Mouse (Mus musculus): Measurements from ENCODE around the gene Zmynd12.

The Zmynd12 gene

DNA sequence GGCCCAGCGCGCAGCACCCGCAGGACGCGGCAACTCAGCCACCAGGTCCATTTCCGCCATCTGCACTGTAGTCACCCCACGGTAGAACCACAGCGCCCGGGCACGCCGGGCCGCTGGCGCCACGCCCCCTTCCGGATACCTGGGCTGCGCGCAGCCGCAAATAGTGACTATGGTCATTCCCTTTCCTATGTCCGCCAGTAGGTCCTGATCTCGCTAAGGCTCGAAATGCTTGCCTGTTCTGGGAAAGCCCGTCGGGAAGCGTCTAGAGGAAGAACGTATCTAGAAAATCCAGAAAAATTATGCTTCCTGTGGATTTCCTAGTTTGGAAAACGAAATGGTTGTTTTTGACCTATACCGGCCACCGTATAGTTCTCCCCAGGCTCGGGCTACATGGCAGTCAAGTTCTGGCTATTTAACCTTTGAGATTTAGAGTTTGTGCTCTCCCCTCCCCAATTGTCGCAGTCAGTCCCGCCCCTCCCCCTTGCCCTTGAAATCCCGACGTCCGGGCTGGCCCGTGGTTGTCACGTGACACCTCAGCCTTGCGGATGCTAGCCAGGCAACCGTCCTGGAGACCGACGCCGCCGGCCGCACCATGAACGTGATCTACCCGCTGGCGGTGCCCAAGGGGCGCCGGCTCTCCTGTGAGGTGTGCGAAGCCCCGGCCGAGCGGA, at the start of gene Zmynd12, which contains the start of gene Ppcs:
Gene Zmynd12 (plus strand): TSS at position 521 of the 671 bp plus-strand sequence.
Gene Ppcs (minus strand): TSS at position 127 of the 671 bp plus-strand sequence.
- peak; percentile 94 for DNase-seq

DNA sequence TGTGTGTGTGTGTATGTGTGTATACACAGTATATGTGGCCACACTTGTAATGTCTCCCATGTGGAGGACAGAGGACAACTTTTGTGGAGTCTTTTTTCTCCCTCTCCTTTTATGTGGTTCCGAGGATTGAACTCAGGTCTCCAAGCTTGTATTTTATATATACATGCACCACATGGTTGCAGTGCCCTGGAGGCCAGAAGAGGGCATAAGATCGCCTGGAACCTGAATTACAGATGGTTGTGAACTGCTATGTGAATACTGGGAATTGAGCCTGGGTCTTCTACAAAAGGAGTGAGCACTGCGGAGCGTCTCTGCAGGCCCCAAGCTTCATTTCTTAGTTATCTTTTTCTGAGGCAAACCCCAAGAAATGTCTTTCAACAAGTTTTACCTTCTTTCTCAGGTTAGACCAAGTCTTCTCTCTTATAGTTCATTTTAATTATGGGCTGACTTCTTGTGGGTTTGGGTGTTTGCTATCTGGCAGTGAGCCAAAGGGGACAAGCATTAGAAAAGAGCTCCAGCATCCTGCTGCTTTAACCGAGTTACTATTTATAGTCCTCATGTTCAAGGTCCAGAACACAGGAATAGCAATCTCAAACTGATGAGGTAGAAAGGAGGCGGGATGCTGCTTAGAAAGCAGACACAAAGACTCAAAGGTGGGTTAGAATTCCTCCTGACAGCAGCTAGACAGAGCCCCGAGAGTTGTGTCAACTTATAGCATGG, 41.0 kb upstream of the Zmynd12 start:
- DNase-seq = no peak

DNA sequence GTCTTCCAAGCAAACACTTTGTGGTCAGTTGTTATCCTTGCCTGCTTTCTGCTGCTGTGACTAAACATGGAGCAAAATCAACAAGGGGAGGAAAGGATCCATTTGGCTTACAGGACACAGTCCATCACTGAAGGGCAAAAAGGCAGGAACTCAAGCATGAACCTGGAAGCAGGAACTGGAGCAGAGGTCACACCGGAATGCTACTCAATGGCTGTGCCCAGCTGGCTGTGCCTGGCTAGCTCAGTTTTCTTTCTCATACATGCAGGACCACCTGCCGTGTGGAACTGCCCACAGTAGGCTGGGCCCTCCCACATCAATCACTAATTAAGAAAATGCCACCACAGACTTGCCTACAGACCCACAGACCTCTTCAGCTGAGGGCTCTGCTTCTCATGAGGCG, 33.4 kb upstream of the Zmynd12 start:
- no peak for DNase-seq

DNA sequence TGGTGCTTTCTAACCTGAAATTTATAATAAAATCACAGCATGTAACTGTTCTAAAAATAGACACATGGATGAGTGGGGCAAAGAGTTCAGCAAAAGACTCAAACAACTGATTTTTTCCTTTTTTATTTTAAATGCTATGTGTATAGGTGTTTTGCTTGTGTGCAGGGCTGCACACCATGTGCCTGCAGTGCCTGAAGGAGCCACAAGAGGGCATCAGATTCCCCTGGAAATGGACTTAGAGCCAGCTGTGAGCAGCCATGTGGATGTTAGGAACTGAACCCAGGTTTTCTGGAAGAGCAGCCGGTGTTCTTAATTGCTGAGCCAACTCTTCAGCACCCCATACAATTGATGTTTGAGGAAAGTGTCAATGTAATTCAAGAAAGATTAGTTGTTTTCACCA, 32.2 kb upstream of the Zmynd12 start:
- DNase-seq = peak; percentile 7

DNA sequence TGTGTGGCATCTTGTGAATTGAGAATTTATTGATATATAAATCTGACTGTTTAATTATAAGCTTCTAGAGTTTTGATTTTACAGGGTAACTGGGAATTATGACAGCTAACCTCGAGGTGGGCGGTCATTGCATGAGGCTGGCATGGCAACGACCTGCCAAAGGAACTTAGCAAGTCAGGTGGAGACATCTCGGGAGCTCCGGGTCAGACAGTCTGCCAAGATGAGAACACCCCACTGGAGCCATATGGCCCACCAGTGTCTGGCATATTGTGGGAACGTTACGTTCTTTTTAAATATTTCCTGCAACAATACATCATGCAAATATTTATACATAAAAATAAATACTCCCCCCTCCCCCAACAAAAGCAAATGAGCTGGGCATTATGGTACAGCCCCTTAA, 23.9 kb upstream of the Zmynd12 start:
- no peak for DNase-seq

DNA sequence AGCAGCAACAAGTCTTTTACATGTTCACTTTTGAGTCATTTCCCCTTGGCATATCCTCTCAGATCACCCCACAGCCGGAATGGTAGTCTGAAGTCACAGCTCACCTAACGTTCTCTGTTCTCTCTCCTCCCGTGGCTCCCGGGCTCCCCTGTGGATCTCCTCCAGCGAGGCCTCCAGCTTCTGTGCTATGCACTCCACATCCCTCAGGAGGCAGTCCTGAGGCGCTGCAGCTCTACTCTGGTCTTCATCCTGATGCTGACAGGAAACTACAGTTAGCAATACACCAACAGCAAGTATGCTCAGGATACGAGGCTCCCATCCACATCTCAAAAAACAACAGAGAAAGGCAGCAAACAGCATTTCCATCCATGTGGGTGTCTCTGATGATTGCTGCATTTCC, 21.7 kb upstream of the Zmynd12 start:
- no peak for DNase-seq

DNA sequence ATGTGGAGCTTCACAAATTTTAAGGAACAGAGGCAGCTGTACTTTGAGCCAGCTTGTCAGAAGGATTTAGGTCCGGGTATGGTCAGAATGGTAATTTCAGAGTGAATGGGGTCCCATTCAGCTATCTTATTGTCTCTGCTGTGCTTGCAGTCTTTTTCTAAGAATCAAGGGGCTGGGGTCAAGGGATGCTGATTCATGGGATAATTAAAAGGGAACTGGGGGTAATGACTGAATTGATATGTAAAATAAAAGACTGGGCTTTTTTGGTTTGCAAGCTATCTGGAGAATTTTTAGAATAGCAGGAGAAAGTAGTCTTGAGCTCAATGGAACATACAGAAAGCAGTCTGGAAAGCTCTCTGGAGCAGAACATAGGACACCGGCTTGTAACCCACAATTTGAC, 19.2 kb upstream of the Zmynd12 start:
- DNase-seq = no peak

DNA sequence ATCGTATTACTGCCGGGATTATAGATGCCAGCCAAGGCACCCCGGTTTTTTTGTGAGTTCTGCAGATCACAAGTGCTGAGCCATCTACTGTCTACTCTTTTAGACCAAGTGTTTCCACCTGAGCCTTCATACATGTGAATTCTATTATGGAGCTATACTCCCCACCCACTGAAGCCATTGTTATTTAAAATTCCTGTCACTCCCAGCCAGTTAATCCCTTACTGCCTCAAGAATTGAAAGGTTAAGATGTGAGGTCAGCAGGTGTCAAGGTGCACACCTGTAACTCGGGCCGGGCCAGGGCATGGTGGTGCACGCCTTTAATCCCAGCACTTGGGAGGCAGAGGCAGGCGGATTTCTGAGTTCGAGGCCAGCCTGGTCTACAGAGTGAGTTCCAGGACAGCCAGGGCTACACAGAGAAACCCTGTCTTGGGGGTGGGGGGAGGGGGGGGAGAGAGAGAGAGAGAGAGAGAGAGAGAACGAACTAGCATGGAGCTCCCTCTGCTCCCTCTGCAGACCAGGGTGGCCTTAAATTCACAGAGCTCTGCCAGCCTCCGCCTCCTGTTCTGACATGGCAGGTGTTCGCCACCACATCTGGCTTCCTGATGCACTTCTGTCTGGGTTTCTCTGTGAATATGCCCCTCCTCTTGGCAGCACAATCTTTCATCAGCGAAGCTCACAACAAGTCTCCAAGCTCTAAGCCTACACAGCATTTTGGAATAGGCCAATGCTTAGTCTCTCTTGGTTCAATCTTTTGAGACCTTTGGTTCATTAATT, 10.6 kb upstream of the Zmynd12 start:
- DNase-seq = no peak

DNA sequence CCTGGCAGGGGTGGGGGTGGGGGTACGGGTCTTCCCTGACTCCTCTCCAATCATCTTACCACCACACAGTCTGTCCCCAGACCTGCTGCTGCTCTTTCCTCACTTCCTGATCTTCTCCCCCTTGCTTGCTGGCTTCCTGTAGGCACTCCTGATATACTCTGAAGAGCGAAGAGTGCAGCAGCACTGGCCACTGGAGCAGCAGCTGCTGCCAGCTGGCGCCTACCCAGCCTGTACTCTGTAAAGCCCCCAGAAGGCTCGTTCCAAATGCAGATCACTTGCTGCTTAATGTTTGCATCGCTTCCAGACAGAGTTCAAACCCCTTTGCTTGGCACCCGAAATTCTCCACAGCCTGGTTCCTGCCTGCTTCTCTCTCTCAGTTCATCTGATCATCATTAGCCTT, 9.8 kb upstream of the Zmynd12 start:
- DNase-seq = no peak

DNA sequence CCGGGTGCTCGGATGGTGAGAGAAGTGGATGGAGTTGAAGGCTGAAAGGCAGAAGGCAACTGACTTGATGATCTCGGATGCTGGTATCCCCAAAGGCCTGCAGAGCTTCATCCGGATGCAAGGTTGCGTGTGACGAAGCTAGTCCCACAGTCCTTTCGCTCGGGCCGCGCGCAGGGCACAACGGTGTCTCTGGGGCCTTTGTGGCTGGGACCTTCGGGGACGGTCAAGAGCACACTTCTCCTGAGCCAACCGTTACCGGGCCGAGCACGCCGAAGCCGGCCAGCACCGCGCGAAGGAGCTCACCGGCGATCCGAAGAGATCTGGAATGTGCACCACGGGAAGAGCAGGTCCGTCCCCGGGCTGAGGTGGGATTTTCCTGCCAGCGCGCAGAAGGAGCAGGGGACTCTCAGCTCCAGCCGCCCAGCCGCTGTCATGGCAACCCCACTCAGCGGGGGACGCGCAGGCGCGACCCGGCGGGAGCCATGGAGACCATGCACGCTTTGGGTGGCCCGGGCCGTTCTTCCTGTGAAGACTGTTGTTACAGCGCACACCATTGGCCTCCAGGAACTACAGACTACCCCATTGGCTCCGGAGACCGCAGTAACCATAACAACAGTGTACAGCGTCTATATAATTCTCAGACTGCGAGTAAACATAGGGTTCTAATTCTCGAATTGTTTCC, 7.4 kb upstream of the Zmynd12 start, which contains the start of gene Ccdc30:
Gene Ccdc30 (minus strand): TSS at position 450 of the 682 bp plus-strand sequence.
- peak; percentile 90 for DNase-seq

DNA sequence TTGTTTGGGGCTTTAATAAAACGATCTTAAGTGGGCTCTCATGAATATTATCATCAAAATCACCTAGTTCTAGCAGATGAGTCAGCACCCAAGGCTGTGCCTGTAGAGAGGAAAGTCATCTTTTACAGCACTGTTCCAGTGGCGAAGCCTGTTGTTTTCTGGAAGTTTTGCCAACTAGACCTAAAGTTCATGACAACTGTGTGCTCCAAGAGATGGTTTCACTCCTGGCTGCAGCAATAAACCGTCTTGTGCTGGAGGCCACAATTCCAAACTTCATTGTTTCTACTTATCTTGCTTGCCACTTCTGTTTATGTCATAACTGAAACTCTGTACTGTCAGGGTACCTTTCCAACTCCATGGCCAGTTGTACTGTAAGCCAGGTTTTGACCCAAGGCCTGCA, 5.3 kb upstream of the Zmynd12 start:
- no peak for DNase-seq

DNA sequence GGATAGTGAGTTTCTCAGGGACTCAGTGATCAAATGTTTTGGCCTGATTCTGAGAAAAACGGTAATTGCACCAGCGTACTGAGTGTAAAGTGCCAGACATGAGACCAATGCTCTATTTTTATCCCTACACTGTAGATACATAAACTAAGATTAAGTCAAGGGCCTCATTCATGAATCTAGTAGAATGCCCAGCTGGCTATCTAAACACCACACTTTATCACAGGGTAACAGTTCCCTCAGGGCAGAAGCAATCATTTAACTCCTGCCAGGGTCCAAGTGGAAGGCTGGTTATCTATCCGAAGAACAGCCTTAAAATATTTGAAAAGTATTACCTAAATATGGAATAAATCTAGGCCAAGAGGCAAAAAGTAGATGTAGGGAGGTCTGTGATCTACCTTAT, 4.7 kb upstream of the Zmynd12 start:
- DNase-seq = no peak

DNA sequence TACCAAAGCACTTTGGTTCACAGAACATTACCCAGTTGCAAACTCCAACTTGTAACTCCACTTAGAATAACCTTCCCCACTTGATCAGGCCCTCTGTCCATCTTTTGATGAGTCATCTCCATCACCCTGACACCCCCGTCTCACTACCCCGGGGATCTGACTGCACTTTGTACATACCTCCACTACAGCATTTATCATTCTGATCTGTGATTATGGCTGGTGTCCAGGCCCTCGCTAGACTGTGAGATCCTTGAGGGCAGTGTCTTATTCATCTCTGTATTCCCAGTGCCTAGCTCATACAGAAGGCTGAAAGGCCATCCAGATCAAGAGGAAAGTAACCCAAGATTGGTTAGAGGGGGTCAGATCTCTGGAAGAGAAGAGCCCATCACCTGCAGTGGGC, 1.4 kb upstream of the Zmynd12 start:
- DNase-seq = no peak

DNA sequence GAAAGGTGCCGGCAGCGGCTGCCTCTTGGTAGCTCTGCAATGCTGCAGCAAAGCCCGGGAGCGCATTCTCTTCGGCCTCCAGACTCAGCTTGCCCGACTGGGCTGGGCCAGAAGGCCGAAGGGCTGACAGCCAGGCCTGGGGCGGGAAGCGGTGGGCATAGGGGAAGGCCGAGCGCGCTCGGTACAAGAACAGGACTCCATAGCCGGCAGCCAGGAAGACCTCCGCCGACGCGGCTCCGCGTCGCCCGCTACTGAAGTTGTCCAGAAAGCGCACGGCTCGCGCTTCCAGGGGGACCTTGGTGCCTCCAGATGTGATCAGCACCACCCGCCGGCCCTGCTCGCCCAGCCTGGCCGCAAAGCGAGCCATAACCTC, 707 bp upstream of the Zmynd12 start:
- DNase-seq = no peak

DNA sequence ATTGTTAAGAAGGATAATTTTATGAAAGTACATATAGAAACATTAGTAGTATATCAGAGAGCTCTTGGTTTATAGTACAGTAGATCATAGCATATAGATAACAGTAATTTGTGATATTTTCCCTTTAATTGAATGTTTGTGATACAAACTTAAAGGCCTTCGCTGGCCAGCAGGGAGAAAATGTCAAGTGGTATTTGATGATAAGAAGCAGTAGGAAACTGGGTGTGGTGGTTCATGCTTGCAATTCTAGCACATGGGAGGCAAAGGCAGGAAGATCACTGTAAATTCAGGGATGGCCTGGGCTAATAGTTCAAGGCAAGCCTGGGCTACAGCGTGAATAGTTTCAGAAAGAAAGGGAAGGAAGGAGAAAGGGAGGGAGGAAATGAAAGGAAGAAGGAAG, 2.5 kb downstream of the Zmynd12 start:
- DNase-seq = no peak

DNA sequence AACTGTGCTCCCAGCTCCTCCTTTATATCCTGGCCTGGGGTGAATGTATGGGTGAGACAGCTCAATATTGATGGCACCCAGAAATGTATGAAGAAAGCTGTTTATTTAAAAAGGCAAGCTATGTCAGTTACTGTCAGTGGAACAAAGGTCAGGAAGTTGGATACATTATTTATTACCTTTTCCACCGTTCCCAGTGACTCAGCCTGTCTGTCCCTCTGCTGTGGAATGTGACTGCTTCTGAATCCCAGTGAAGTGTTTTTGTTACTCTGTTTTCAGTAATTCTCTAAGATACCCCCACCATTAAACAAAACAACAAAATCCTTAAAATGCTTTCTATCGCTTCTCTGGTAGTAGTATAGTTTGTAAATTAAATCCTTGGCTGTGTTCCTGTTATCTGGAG, 3.0 kb downstream of the Zmynd12 start:
- no peak for DNase-seq

DNA sequence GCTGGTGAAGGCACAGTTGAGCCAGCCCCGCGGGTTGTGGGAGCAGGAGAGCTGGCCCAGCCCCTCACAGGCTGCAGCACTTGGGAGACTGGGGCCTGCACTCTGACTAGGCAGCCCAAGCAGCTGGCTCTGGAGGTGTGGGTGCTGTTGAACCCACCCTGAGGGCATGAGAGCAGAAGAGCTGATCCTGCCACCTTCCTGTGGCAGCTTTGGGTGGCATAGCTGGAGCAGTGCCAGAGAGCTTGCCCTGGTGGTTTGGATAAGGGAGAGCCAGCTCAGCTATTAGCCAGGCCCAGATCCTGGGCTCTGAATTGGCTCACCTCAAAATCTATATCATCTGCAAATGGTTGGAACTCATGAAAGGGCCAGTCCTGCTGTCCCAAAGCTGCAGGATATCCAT, 5.1 kb downstream of the Zmynd12 start:
- no peak for DNase-seq

DNA sequence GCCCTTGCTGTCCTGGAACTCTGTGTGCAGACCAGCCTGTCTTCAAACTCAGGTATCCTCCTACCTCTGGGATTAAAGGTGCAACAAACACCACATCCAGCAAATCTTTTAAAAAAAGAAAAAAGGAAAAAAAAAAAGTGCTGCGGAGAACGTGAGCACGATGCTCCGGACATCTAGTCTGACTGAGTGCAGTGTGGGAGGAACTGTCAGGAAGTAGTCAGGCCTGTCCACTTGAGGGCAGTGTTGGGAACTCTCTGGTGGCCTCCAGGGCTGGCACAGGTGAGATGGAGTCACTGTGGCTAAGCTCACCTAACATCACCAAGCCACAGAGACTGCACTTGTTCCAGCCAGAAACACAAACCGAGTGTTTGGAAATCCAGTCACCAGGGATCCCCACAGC, 8.1 kb downstream of the Zmynd12 start:
- peak; percentile 76 for DNase-seq

DNA sequence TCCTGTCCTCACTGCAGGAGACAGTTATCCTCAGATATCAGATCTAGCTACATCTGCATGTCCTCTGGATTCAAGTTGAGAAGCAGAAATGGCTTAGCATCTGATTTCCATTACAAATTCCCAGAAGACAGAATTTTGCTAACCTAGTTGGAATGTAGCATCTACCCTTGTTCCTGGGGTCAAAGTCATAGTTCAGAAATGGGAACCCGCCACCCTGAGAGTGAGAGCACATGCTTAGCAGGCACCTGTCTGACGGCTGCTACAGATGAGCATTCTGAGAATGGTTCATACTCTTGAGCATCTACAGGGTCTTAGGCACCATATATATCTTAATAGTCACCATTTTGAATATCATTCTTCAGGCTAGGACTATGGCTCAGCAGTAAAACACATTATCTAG, 15.3 kb downstream of the Zmynd12 start:
- no peak for DNase-seq

DNA sequence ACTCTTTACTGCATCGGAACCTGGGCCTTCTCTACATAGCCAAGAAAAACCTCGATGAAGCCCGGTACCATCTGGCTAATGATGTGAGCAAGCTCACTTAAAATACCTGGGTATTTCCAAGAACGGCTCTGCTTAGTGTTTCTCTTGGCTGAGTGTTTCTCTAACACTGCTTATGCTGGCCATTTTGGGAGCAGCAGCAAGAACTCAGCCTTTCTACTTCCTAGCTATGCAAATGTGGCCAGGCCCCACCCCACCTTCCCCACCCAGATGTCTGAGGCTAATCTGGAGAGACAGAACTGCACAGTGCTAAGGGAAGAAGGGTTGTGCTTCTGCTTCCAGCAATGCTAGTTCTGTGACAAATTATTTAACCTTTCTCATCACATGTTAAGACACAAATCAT, 19.2 kb downstream of the Zmynd12 start:
- no peak for DNase-seq

DNA sequence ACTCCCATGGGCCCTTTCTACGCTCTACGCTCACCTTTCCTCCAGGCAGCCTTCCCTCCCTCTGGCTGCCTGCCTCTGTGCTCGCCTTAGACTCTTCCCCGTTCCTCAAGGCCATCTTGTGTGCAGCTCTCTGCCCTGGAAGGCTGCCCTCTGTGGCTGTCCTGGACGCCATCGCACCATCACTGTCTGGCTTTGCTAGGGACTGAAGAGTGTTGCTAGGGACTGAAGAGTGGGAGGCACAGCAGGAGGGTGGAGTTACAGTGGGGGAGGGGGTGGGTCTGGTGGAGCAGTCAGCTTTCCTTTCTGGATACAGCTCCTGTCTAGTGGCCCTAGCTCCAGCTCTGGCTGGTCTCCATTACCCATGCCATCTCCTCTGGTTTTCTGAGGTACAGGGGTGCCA, 19.9 kb downstream of the Zmynd12 start:
- DNase-seq = no peak

DNA sequence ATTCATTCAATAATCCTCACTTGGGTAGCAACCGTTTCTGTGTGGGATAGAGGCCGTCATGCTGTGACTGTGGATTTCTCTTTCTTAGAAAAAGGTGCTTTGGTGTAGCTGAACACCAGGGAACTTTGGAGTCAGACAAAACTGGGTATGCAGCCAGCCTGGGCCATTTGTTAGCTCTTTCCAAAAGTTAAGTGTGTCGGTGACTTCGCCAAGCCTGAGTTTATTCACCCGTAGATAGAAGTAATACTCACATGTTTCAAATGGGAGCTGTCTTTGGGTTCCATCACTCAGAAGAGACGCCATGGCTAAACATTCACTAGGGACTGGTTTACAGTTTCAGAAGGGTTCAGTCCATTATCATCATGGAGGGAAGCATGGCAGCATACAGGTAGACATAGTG, 24.6 kb downstream of the Zmynd12 start:
- no peak for DNase-seq

DNA sequence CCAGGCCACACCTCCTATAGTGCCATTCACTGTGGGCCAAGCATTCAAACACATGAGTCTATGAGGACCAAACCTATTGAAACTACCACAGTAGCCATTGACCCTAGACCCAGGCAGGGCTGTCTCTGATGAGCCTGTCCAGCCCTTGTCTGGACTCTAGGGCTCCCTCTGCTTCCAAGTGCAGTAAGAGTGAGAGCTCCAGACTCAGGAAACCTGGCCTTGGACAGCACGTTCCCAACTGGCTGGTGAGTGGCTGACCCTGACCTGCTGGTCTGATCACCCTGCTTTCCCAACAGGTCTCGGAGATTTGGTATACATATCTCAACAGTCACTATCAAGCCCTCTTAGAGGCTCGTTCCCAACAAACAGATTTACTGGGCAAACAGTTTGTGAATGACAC, 25.2 kb downstream of the Zmynd12 start:
- no peak for DNase-seq
